Mouse (Mus musculus): ENCODE results near the gene Mecr. TPM values are rescaled to one million over a fixed set of nuclear protein-coding genes. Genes with fewer than 3 reads are reported as not detected.
A peak's percentile ranks its signal among the peaks of the same experiment; 100 is the strongest.

The Mecr gene
- polyA plus RNA-seq, 1 experiment from 2014 or later, result 38.3 TPM

DNA sequence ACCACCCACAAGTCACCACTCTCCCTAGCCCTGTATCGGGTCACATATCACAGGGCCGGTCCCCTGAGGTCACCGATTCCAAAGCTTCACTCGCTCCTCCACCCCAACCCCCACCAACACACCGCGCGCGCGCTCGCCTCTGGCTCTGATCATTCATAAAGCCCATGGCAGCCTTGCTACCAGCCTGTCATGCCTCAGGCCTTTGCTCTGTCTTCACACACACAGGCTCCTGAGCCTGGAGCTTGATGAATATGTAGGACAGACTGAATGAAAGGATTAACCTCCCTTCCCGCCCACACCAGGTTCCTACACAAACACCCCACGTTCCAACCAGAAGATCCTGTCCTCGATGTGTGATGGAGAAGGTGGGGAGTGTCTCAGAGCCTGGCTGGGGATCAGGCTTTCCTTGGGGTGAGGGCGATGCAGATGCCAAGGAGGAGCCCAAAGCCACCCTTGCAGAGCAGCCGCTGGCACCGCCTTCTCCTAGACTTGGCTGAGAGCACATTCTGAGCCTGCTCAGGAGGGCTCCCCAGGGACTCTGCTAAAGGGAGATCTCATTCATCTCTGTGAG, 22.0 kb upstream of the Mecr start:
- ATAC-seq (replicated peaks), result peak; percentile 75; the same call in 1 of the 2 replicates
- Histone ChIP-seq H3K27me3 (replicated peaks) (no peaks in the 10 kb centered on the region), H3K4me2 (peak overlapping the region; percentile 3; the same call in 1 of the 2 replicates), H3K9me3 (no peaks in the 10 kb centered on the region), H3K9ac (0 out of 2 replicates have a peak overlapping the region, but pooled peaks have one; percentile 1), H3K4me1 (peaks cover 14% of the 10 kb centered on the region), H3K36me3 (replicated peaks) (no peaks in the 10 kb centered on the region), H3K27ac (no peak overlapping the region), H3K4me3 (no peak overlapping the region)
- whole genome bisulfite sequencing, result 14% methylated on average over 16 of the region's 16 CpGs

DNA sequence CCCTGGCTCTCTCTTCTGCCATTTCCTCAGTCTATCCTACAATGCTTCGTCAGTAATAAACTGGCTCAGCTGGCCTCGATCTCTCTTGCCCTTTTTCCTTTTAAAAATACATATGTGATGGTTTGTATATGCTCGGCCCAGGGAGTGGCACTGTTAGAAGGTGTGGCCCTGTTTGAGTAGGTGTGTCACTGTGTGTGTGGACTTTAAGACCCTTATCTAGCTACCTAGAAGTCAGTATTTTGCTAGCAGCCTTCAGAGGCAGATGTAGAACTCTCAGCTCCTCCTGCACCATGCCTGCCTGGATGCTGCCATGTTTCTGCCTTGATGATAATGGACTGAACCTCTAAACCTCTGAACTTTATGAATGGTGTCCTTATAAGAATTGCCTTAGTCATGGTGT, 20.7 kb upstream of the Mecr start:
- no peaks in the 10 kb centered on the region for H3K36me3 ChIP-seq (replicated peaks)
- no peak overlapping the region for H3K27ac ChIP-seq
- no peak overlapping the region for H3K9ac ChIP-seq
- H3K4me2 ChIP-seq, result no peak overlapping the region
- no peaks in the 10 kb centered on the region for H3K27me3 ChIP-seq (replicated peaks)
- no peaks in the 10 kb centered on the region for H3K9me3 ChIP-seq
- H3K4me3 ChIP-seq, result no peak overlapping the region
- peaks cover 20% of the 10 kb centered on the region for H3K4me1 ChIP-seq
- ATAC-seq (replicated peaks), result no peak
- WGBS, result 92% methylated on average over 3 of the region's 3 CpGs

- 17% methylated on average over 3 of the region's 3 CpGs for WGBS
- no peaks in the 10 kb centered on the region for H3K36me3 ChIP-seq (replicated peaks)
- H3K27me3 ChIP-seq (replicated peaks), result no peaks in the 10 kb centered on the region
- H3K4me1 ChIP-seq, result peaks cover 20% of the 10 kb centered on the region
- no peak overlapping the region for H3K27ac ChIP-seq
- H3K9ac ChIP-seq, result no peak overlapping the region
- H3K9me3 ChIP-seq, result no peaks in the 10 kb centered on the region
- no peak overlapping the region for H3K4me3 ChIP-seq
- no peak overlapping the region for H3K4me2 ChIP-seq
- no peak for ATAC-seq (replicated peaks)
Observed at GRCm38 (mm10) chr4:131824939-131825338, 18.3 kb upstream of the Mecr start.

GRCm38 (mm10) chr4:131825830-131826229, 17.4 kb upstream of the Mecr start:
- Histone ChIP-seq H3K9ac (no peak overlapping the region), H3K4me3 (no peak overlapping the region), H3K9me3 (no peaks in the 10 kb centered on the region), H3K4me2 (no peak overlapping the region), H3K27me3 (replicated peaks) (no peaks in the 10 kb centered on the region), H3K4me1 (peaks cover 17% of the 10 kb centered on the region), H3K27ac (no peak overlapping the region), H3K36me3 (replicated peaks) (no peaks in the 10 kb centered on the region)
- 49% methylated on average over 8 of the region's 8 CpGs for WGBS
- no peak for ATAC-seq (replicated peaks)

DNA sequence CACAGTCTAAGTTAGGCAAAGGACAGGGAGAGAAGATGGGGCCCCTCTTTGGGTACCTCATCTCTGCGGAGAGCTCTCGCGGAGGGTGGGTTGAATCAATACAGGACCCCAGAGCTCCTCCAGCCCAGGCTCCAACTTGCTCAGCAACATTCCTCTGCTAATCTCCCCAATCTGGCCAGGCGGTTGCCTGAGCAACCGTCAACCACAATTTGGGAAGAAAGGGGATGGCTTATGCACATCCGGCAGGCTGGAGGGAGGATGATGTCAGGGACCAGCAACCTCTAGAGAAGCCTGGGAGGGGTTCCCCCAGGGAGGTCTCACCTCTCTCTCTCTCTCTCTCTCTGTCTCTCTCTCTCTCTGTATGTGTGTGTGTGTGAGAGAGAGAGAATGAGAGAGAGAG, 16.4 kb upstream of the Mecr start:
- Histone ChIP-seq H3K4me3 (no peak overlapping the region), H3K9ac (no peak overlapping the region), H3K27me3 (replicated peaks) (no peaks in the 10 kb centered on the region), H3K36me3 (replicated peaks) (no peaks in the 10 kb centered on the region), H3K4me2 (no peak overlapping the region), H3K9me3 (no peaks in the 10 kb centered on the region), H3K27ac (no peak overlapping the region), H3K4me1 (peaks cover 7% of the 10 kb centered on the region)
- ATAC-seq (replicated peaks), result no peak
- WGBS, result 8% methylated on average over 6 of the region's 6 CpGs

GRCm38 (mm10) chr4:131829123-131829522, 14.1 kb upstream of the Mecr start:
- no peak for ATAC-seq (replicated peaks)
- 76% methylated on average over 8 of the region's 8 CpGs for WGBS
- Histone ChIP-seq H3K36me3 (replicated peaks) (no peaks in the 10 kb centered on the region), H3K4me2 (no peak overlapping the region), H3K9me3 (no peaks in the 10 kb centered on the region), H3K27me3 (replicated peaks) (no peaks in the 10 kb centered on the region), H3K9ac (no peak overlapping the region), H3K4me1 (peaks cover 10% of the 10 kb centered on the region), H3K27ac (no peak overlapping the region), H3K4me3 (no peak overlapping the region)

- Histone ChIP-seq H3K36me3 (replicated peaks) (no peaks in the 10 kb centered on the region), H3K27ac (no peak overlapping the region), H3K9me3 (no peaks in the 10 kb centered on the region), H3K9ac (no peak overlapping the region), H3K4me2 (no peak overlapping the region), H3K4me1 (peaks cover 17% of the 10 kb centered on the region), H3K4me3 (no peak overlapping the region), H3K27me3 (replicated peaks) (peaks cover 16% of the 10 kb centered on the region; the same call in 1 of the 2 replicates)
- no peak for ATAC-seq (replicated peaks)
- WGBS, result 79% methylated on average over 5 of the region's 5 CpGs
Observed at GRCm38 (mm10) chr4:131831546-131832045, 11.7 kb upstream of the Mecr start.

GRCm38 (mm10) chr4:131832759-131833407, 10.4 kb upstream of the Mecr start:
- Histone ChIP-seq H3K27me3 (replicated peaks) (peaks cover 20% of the 10 kb centered on the region; the same call in 1 of the 2 replicates), H3K9ac (no peak overlapping the region), H3K9me3 (no peaks in the 10 kb centered on the region), H3K4me2 (no peak overlapping the region), H3K36me3 (replicated peaks) (no peaks in the 10 kb centered on the region), H3K4me1 (peaks cover 23% of the 10 kb centered on the region), H3K4me3 (no peak overlapping the region), H3K27ac (no peak overlapping the region)
- ATAC-seq (replicated peaks), result no peak
- WGBS, result 77% methylated on average over 3 of the region's 3 CpGs

GRCm38 (mm10) chr4:131833971-131834609, 9.2 kb upstream of the Mecr start:
- Histone ChIP-seq H3K27ac (no peak overlapping the region), H3K4me2 (no peak overlapping the region), H3K27me3 (replicated peaks) (peaks cover 20% of the 10 kb centered on the region; the same call in 1 of the 2 replicates), H3K9me3 (no peaks in the 10 kb centered on the region), H3K4me3 (no peak overlapping the region), H3K36me3 (replicated peaks) (no peaks in the 10 kb centered on the region), H3K9ac (no peak overlapping the region), H3K4me1 (peaks cover 28% of the 10 kb centered on the region)
- no peak for ATAC-seq (replicated peaks)
- 27% methylated on average over 9 of the region's 9 CpGs for WGBS

DNA sequence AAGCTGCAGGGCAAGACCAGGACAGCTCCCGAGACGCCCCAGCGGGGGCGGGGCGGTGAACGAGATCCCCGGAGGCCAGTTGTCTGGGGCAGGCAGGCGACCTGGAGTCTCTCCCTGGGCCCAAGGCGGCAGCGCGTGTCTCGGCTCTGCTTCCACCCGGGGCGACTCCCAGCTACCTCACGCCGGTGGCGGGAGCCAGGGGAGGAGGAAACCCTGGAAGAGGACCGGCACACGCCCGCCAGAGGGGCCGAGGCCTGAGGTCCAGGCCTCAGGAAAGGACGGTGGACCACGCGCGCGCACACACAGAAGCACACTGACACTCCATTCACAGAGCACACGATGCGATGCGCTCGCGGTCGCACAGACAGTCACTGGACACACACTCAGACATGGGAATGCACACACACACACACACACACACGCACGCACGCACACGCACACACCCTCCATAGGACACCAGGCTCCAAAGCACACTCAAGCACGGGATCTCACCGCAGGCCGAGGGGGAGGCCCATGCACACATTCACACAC, 6.9 kb upstream of the Mecr start:
- H3K27ac ChIP-seq, result no peak overlapping the region
- peak overlapping the region; percentile 55 for H3K4me3 ChIP-seq
- peak; percentile 24; the same call in 1 of the 2 replicates for ATAC-seq (replicated peaks)
- H3K36me3 ChIP-seq (replicated peaks), result no peaks in the 10 kb centered on the region
- H3K9me3 ChIP-seq, result no peaks in the 10 kb centered on the region
- H3K27me3 ChIP-seq (replicated peaks), result peaks cover 34% of the 10 kb centered on the region
- under 1% methylated on average over 37 of the region's 39 CpGs for WGBS
- H3K4me2 ChIP-seq, result peak overlapping the region; percentile 97
- peak overlapping the region; percentile 55 for H3K9ac ChIP-seq
- H3K4me1 ChIP-seq, result peaks cover 28% of the 10 kb centered on the region

DNA sequence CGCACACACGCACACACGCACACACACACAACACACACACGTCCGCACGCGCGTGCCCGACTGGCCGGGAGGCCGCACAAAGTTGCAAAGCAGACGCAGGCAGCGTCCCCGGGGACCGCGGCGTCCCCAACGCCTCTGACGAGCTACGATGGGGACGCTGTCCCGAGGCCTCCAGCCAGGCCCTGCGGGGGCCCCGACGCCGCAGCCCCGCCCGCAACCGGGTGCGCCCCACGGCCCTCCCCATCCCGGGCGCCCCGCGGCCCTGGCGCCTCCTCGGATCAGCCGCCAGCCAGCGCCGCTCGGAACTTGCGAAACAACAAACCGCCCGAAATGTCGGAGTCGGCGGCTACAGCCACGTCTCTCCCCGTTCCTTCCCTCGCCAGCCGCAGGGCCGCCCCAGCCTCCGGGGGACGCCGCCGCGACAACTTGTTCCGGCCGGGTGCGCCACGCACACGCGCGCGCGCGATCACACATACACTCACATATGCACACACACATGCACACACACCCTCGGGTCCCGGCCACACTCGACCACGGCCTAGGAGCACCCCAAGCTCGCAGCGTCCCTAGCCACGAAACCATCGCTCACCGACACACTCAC, 6.3 kb upstream of the Mecr start:
- peaks cover 28% of the 10 kb centered on the region for H3K4me1 ChIP-seq
- H3K4me2 ChIP-seq, result peak overlapping the region; percentile 97
- ATAC-seq (replicated peaks), result peak; percentile 45; the same call in 1 of the 2 replicates
- H3K9me3 ChIP-seq, result no peaks in the 10 kb centered on the region
- H3K27me3 ChIP-seq (replicated peaks), result peaks cover 38% of the 10 kb centered on the region
- under 1% methylated on average over 75 of the region's 76 CpGs for WGBS
- no peak overlapping the region for H3K27ac ChIP-seq
- H3K36me3 ChIP-seq (replicated peaks), result no peaks in the 10 kb centered on the region
- H3K4me3 ChIP-seq, result peak overlapping the region; percentile 55
- H3K9ac ChIP-seq, result peak overlapping the region; percentile 55

Data from midbrain, embryonic 15.5 days (tissue).